Mouse (Mus musculus) T-helper 17 cell (primary cell): Measurements from ENCODE around the gene Ssu2.

Experiments
- in situ Hi-C, 2 experiments: fragments of 300-600 bp; cut with MboI, MseI; formaldehyde crosslinking; loops; 1 replicate in 1 of 2; 2 replicates in 1 of 2; pipeline ENCODE4 v1.15.1; 2025; ENCODE audit warnings: high pct_unique_total_duplicates in 2 of 2

Gene Ssu2

GRCm38 (mm10) chr6:112387947-112388346 lies at the start of gene Ssu2:
Gene Ssu2 (minus strand): TSS chr6:112388023.
- in situ Hi-C loops: no loop called here

GRCm38 (mm10) chr6:112426018-112426732 lies 38.4 kb upstream of the Ssu2 start:
- in situ Hi-C loops: no loop called here

GRCm38 (mm10) chr6:112423746-112424501 lies 36.1 kb upstream of the Ssu2 start:
- in situ Hi-C loops: no loop called here

GRCm38 (mm10) chr6:112420883-112421282 lies 33.1 kb upstream of the Ssu2 start:
- in situ Hi-C loops: no loop called here

GRCm38 (mm10) chr6:112419333-112419732 lies 31.5 kb upstream of the Ssu2 start:
- in situ Hi-C loops: no loop called here

GRCm38 (mm10) chr6:112404111-112404510 lies 16.3 kb upstream of the Ssu2 start:
- in situ Hi-C loops: no loop called here

GRCm38 (mm10) chr6:112401953-112402683 lies 14.3 kb upstream of the Ssu2 start:
- in situ Hi-C loops: no loop called here

- in situ Hi-C loops: loop anchor here in 1 of 2 experiments (5.0 kb wide), 1 partner anchor 80 kb away; no protein-coding TSS in a partner anchor
Observed at GRCm38 (mm10) chr6:112397351-112397750, 9.5 kb upstream of the Ssu2 start.

- in situ Hi-C loops: loop anchor here in 1 of 2 experiments (5.0 kb wide), 1 partner anchor 81 kb away; no protein-coding TSS in a partner anchor
Observed at GRCm38 (mm10) chr6:112396352-112396751, 8.5 kb upstream of the Ssu2 start.

GRCm38 (mm10) chr6:112388385-112388784 lies 562 bp upstream of the Ssu2 start:
- in situ Hi-C loops: no loop called here

GRCm38 (mm10) chr6:112386260-112386659 lies 1.6 kb downstream of the Ssu2 start:
- in situ Hi-C loops: no loop called here

- in situ Hi-C loops: no loop called here
Observed at GRCm38 (mm10) chr6:112382990-112383685, 4.7 kb downstream of the Ssu2 start.

GRCm38 (mm10) chr6:112379054-112379453 lies 8.8 kb downstream of the Ssu2 start:
- in situ Hi-C loops: loop anchor here in 1 of 2 experiments (5.0 kb wide), 1 partner anchor 177 kb away; no protein-coding TSS in a partner anchor

- in situ Hi-C loops: loop anchor here in 1 of 2 experiments (5.0 kb wide), 1 partner anchor 174 kb away; no protein-coding TSS in a partner anchor
Observed at GRCm38 (mm10) chr6:112375661-112376392, 12.0 kb downstream of the Ssu2 start.

- in situ Hi-C loops: loop anchor here in 1 of 2 experiments (5.0 kb wide), 1 partner anchor 162 kb away; no protein-coding TSS in a partner anchor
Observed at GRCm38 (mm10) chr6:112373886-112374585, 13.8 kb downstream of the Ssu2 start.

- in situ Hi-C loops: loop anchor here in 1 of 2 experiments (10.0 kb wide), 1 partner anchor 820 kb away; no protein-coding TSS in a partner anchor
Observed at GRCm38 (mm10) chr6:112365294-112365693, 22.5 kb downstream of the Ssu2 start.

- in situ Hi-C loops: loop anchor here in 1 of 2 experiments (10.0 kb wide), 1 partner anchor 820 kb away; no protein-coding TSS in a partner anchor
Observed at GRCm38 (mm10) chr6:112364581-112364980, 23.2 kb downstream of the Ssu2 start.

- in situ Hi-C loops: loop anchor here in 1 of 2 experiments (10.0 kb wide), 1 partner anchor 822 kb away; no protein-coding TSS in a partner anchor
Observed at GRCm38 (mm10) chr6:112362349-112362958, 25.4 kb downstream of the Ssu2 start.

GRCm38 (mm10) chr6:112360676-112361075 lies 27.1 kb downstream of the Ssu2 start:
- in situ Hi-C loops: loop anchor here in 1 of 2 experiments (10.0 kb wide), 1 partner anchor 824 kb away; no protein-coding TSS in a partner anchor
